Mouse (Mus musculus) ES-E14 (cell line): ENCODE results near the gene Myrf. TPM values are rescaled to one million over a fixed set of nuclear protein-coding genes. Genes with fewer than 3 reads are reported as not detected.

Experiments used
- DNase-seq: peaks from one replicate; pipeline ENCODE4 v3.0.0-alpha.2; 2013; ENCODE audit warnings: low read depth, low spot score
- H3K27ac ChIP-seq: 2 replicates; pipeline ENCODE4 v1.5.1; 2012; ENCODE audit warnings: low read depth, mild to moderate bottlenecking, low read length, moderate library complexity, mixed read lengths; ENCODE audit not compliant: poor library complexity, insufficient read depth, severe bottlenecking
- H3K36me3 ChIP-seq: 2 replicates; pipeline ENCODE4 v1.6.1; 2012; ENCODE audit warnings: mild to moderate bottlenecking, low read length, moderate library complexity, mixed read lengths; ENCODE audit not compliant: control insufficient read depth, poor library complexity, insufficient read depth, severe bottlenecking
- H3K4me1 ChIP-seq, 2 experiments: fragments of 150-350 bp in 1 of 2; sonication (generic) in 1 of 2; 2 replicates each; pipeline ENCODE4 v1.6.1; 2012; ENCODE audit warnings: low read length in 2 of 2, mild to moderate bottlenecking in 1 of 2, mixed read lengths in 1 of 2; ENCODE audit not compliant: control insufficient read depth in 2 of 2, insufficient read depth in 2 of 2, poor library complexity in 1 of 2
- H3K4me3 ChIP-seq, 2 experiments: fragments of 150-350 bp in 1 of 2; sonication (generic) in 1 of 2; 2 replicates each; pipeline ENCODE4 v1.5.1; 2012; ENCODE audit warnings: low read length in 2 of 2, low read depth in 1 of 2, mild to moderate bottlenecking in 1 of 2, mixed read lengths in 1 of 2; ENCODE audit not compliant: insufficient read depth in 1 of 2, poor library complexity in 1 of 2, severe bottlenecking in 1 of 2
- H3K9ac ChIP-seq: 2 replicates; pipeline ENCODE4 v1.6.1; 2012; ENCODE audit warnings: low read depth, mild to moderate bottlenecking, low read length, mixed read lengths; ENCODE audit not compliant: poor library complexity, insufficient read depth, severe bottlenecking
- H3K9me3 ChIP-seq: fragments of 150-350 bp; sonication (generic); 2 replicates; pipeline ENCODE4 v1.6.1; 2012; ENCODE audit warnings: low read depth, mild to moderate bottlenecking, low read length; ENCODE audit not compliant: control insufficient read depth, insufficient read depth
- CHD2 ChIP-seq: IDR thresholded peaks from 2 replicates; pipeline ENCODE4 v1.6.1; 2014; ENCODE audit warnings: mild to moderate bottlenecking, low read depth, low read length, inconsistent platforms
- HCFC1 ChIP-seq: IDR thresholded peaks from 2 replicates; pipeline ENCODE4 v1.6.1; 2012; ENCODE audit warnings: low read length, inconsistent platforms, borderline replicate concordance; ENCODE audit not compliant: insufficient read depth
- MAFK ChIP-seq: IDR thresholded peaks from 2 replicates; pipeline ENCODE4 v1.6.1; 2014; ENCODE audit warnings: mild to moderate bottlenecking, low read depth, low read length, inconsistent platforms; ENCODE audit not compliant: insufficient read depth
- ZC3H11A ChIP-seq: IDR thresholded peaks from 2 replicates; pipeline ENCODE4 v1.6.1; 2012; ENCODE audit warnings: low read depth, mild to moderate bottlenecking, inconsistent platforms, low read length, borderline replicate concordance
- ZNF384 ChIP-seq: IDR thresholded peaks from 2 replicates; pipeline ENCODE4 v1.6.1; 2012; ENCODE audit warnings: low read depth, low read length, inconsistent platforms
- in situ Hi-C, 2 experiments: fragments of 600-800 bp; cut with MboI; formaldehyde crosslinking; loops; one replicate each; pipeline ENCODE4 v1.15.1; 2025; ENCODE audit warnings: low sequenced_read_pairs in 2 of 2, inconsistent platforms in 1 of 2; ENCODE audit not compliant: unreplicated experiment in 2 of 2
- total RNA-seq: library from RNA; depleted of rRNA; stranded (reverse); fragments of 300-350 nt; gene quantifications from 2 replicates; pipeline ENCODE4 v1.2.3, GENCODE M21; 2012

The Myrf gene
- total RNA-seq, 1 experiment = 35.9 TPM

DNA sequence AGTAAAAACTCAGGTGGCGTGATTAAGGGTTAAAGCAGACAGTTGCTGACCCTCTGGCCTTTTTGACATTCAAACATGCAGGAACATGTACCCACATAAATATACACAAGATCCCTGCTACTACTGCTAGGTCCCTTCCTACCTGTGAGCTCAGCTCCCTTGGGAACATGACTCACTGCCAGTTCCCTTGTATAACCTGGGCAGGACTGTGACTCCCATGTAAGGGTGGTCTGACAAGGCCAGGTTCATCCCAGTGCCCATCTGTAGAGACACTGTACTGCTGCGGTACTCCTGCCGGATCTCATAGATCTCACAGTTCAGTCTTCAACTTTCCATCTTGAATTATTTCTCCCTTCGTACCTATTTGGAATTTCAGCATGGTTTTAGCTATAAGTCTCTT is 43.4 kb downstream of the Myrf start:
- H3K27ac ChIP-seq = no peak overlapping the region
- no peaks in the 10 kb centered on the region for H3K9me3 ChIP-seq
- no peak for DNase-seq
- H3K4me1 ChIP-seq = peaks cover 0 to 2% of the 10 kb centered on the region in 2 experiments; a peak in 1 of 4 replicates
- no peak overlapping the region for H3K9ac ChIP-seq
- no peak overlapping the region for H3K4me3 ChIP-seq
- H3K36me3 ChIP-seq = peaks cover 51% of the 10 kb centered on the region
- no peak for TF ChIP-seq ZNF384
- TF ChIP-seq ZC3H11A = no peak
- no peak for TF ChIP-seq MAFK
- no peak for TF ChIP-seq HCFC1
- no peak for TF ChIP-seq CHD2
- in situ Hi-C loops = no loop called here

DNA sequence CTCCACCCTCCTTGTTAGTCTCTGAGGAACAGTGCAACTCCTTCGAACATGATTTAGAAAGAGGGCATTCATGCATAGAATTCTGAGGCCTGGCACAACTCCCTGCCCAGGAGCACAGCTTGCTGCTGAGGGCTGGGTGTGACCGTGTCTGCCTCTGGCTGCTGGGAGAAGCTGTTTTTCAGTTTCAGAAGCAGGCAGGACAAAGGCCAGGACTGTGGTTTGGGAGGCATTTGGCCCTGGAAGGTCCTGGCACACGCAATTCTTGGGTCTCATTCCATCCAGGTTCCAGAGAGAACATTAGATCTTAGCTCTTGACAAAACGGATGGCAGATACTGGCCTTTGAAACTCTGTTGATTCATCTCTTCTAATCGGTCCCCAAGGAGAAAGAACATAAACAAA is 45.3 kb downstream of the Myrf start:
- H3K36me3 ChIP-seq = peaks cover 44% of the 10 kb centered on the region

DNA sequence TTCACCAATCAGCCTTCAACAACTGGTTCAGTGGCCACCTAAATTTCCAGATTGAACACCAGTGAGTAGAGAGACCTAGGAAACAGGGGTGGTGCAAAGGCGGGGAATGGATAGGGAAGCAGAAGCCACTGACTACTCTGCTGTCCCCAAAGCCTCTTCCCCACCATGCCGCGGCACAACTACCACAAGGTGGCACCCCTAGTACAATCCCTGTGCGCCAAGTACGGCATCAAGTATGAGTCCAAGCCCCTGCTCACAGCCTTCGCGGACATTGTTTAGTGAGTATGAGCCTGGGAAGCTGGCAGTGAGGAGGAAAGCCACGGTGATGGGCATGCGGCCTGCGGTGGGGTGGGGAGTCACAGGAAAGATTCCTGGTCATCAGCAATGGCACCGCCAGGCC is 46.2 kb downstream of the Myrf start:
- peaks cover 40% of the 10 kb centered on the region for H3K36me3 ChIP-seq
- no peak overlapping the region for H3K27ac ChIP-seq
- H3K9ac ChIP-seq = peak overlapping the region; percentile 42; the same call in 1 of the 2 replicates

More for the DNA sequence above, 45.3 kb downstream of the Myrf start:
- Histone ChIP-seq H3K4me3 (no peak overlapping the region), H3K9ac (no peak overlapping the region), H3K27ac (no peak overlapping the region), H3K9me3 (no peaks in the 10 kb centered on the region), H3K4me1 (peaks cover 0 to 9% of the 10 kb centered on the region in 2 experiments; a peak in 1 of 4 replicates)
- in situ Hi-C loops = no loop called here
- DNase-seq = no peak
- TF ChIP-seq ZNF384 = no peak
- no peak for TF ChIP-seq HCFC1
- no peak for TF ChIP-seq MAFK
- no peak for TF ChIP-seq CHD2
- no peak for TF ChIP-seq ZC3H11A

DNA sequence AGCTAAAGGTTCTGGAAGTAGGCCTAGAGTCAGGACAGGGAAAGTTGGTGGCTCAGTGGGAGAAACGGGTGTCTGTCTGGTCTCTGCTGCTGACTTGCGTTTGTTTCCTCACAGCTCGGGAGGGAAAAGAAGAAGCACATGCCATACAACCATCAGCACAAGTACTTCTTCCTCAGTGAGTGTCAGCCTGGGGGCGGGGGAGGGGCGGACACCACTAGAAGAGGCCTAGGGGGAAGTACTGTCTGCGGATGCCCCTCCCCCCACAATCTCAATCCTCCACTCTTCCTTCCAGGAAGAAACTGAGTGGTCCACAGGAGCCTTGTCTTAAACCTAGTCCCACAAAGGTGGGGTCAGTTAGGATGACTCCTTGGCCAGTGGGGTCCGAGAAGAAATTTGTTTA is 49.2 kb downstream of the Myrf start:
- no peaks in the 10 kb centered on the region for H3K9me3 ChIP-seq
- no peak overlapping the region for H3K9ac ChIP-seq
- H3K4me3 ChIP-seq = no peak overlapping the region
- H3K4me1 ChIP-seq = peaks cover 0 to 7% of the 10 kb centered on the region in 2 experiments; a peak in 1 of 4 replicates
- no peak for DNase-seq
- H3K36me3 ChIP-seq = peaks cover 55% of the 10 kb centered on the region
- no peak overlapping the region for H3K27ac ChIP-seq
- in situ Hi-C loops = no loop called here
- no peak for TF ChIP-seq ZC3H11A
- TF ChIP-seq ZNF384 = no peak
- TF ChIP-seq MAFK = no peak
- no peak for TF ChIP-seq HCFC1
- no peak for TF ChIP-seq CHD2

More for the DNA sequence above, 46.2 kb downstream of the Myrf start:
- Histone ChIP-seq H3K9me3 (no peaks in the 10 kb centered on the region), H3K4me3 (peak overlapping the region; percentile 43 to 45), H3K4me1 (peaks cover 0 to 9% of the 10 kb centered on the region in 2 experiments; a peak in 1 of 4 replicates)
- in situ Hi-C loops = no loop called here
- peak; percentile 17 for DNase-seq
- no peak for TF ChIP-seq HCFC1
- TF ChIP-seq CHD2 = no peak
- no peak for TF ChIP-seq ZC3H11A
- no peak for TF ChIP-seq ZNF384
- TF ChIP-seq MAFK = no peak

DNA sequence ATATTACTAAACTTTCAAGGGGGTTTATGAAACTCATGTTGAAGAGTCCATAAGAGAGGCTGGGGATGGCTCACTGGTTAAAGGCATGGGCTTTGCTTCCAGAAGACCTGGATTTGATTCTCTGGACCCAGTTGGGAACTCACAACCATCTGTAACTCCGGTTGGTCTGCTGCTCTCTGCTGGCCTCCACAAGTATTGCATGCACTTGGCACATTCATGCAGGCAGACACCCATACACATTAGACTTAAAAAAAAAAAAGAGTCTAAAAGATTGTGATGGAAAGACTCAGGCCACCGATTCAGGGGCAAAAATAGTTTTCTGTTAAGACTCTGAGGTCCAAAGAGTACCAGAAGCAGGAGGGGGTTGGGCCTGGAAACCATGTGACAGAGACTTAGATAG is 49.8 kb downstream of the Myrf start:
- peaks cover 58% of the 10 kb centered on the region for H3K36me3 ChIP-seq
- H3K4me1 ChIP-seq = peaks cover 0 to 7% of the 10 kb centered on the region in 2 experiments; a peak in 1 of 4 replicates
- H3K9ac ChIP-seq = no peak overlapping the region
- no peaks in the 10 kb centered on the region for H3K9me3 ChIP-seq
- H3K4me3 ChIP-seq = no peak overlapping the region
- in situ Hi-C loops = no loop called here
- no peak overlapping the region for H3K27ac ChIP-seq
- no peak for TF ChIP-seq CHD2
- TF ChIP-seq ZC3H11A = no peak
- TF ChIP-seq ZNF384 = peak; percentile 80
- DNase-seq = peak; percentile 74
